Mouse (Mus musculus) liver, embryonic 18 days (tissue): ENCODE results near the gene Irs4. TPM values are rescaled to one million over a fixed set of nuclear protein-coding genes. Genes with fewer than 3 reads are reported as not detected.

Source experiments
- polyA plus RNA-seq: library from polyadenylated mRNA; depleted of rRNA; stranded (reverse); fragments of >200 nt; gene quantifications from 2 replicates; pipeline ENCODE4 v1.2.3, GENCODE M21; 2012; rRNA removed

Irs4 gene
- not detected in 2 replicates for polyA plus RNA-seq

DNA sequence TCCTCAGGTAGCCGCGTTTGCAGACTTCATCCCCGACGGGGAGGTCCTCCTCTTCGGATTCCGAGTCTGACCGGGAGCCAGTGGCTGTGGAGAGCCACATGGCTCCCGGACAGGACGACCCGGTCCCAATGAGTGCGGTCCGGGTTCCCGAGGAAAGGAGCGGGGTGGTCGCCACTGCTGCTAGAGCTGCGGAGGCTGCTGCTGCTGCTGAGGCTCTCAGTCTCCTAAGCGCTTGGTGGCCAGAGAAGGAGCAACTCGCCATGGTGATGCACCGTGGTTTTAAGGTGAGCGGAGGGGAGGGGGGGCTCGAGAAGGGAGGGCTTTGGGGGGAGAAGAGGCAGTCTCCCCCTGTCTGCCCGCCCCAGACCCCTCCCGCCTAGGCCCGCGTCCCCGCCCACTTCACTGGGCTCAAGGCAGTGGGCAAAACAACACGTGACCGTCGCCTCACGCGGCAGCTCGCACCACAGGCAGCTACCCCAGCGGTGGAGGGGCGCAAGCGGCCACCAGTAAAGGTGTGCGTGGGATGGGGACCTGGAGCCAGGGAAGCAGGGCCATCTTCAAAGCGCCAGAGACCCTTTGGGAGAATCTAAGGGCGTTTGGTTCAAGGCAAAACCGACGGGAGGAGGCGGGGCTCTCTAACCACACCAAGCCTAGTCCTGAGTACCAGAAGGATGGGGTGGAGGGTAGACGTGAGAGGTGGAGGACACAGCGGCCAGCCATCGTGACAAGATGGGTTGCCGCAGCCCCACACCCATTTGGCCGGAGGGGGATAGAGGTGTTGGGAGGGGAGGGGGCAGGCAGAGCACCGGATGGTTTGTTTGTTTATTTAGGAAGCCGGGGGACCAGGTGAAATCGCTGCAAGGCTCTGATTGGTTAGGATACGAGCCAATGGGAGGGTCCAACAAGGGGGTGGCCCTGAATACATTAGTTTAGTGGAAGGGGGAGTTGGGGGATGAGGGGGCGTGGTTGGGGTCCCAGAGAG, at the start of gene Irs4:
Gene Irs4 (minus strand): TSS at position 327 of the 982 bp plus-strand sequence.

Other genes starting within 250 kb of the Irs4 start
- 0.65 and 0.73 TPM in 2 replicates for gene Col4a5, start 249.9 kb downstream of the Irs4 start, polyA plus RNA-seq
- not detected in 2 replicates for gene Gm15294, start 150.0 kb upstream of the Irs4 start, polyA plus RNA-seq